Mouse (Mus musculus) brown adipose tissue, adult 24 weeks (tissue): ENCODE measurements around the gene Grsf1. TPM values are rescaled to one million over a fixed set of nuclear protein-coding genes. Genes with fewer than 3 reads are reported as not detected.

Source experiments
- H3K27ac ChIP-seq: fragments of 200-500 bp; replicated peaks from 2 replicates; pipeline ENCODE4 v1.5.1; 2012; ENCODE audit warnings: low read depth, mild to moderate bottlenecking, low read length
- H3K4me1 ChIP-seq: fragments of 200-500 bp; 2 replicates; pipeline ENCODE4 v1.6.1; 2012; ENCODE audit warnings: low read length, mixed read lengths; ENCODE audit not compliant: control insufficient read depth, insufficient read depth, insufficient read length
- H3K4me3 ChIP-seq: fragments of 200-500 bp; 2 replicates; pipeline ENCODE4 v1.5.1; 2012; ENCODE audit warnings: low read depth, mild to moderate bottlenecking, low read length, moderate library complexity; ENCODE audit not compliant: insufficient read depth
- polyA plus RNA-seq: library from polyadenylated mRNA; stranded (reverse); fragments of >200 nt; gene quantifications from 2 replicates; pipeline ENCODE4 v1.2.4, GENCODE M21; 2012; ENCODE audit not compliant: missing spikeins, insufficient read depth, insufficient read length

Gene Grsf1
- polyA plus RNA-seq, 1 experiment: 153 TPM

DNA sequence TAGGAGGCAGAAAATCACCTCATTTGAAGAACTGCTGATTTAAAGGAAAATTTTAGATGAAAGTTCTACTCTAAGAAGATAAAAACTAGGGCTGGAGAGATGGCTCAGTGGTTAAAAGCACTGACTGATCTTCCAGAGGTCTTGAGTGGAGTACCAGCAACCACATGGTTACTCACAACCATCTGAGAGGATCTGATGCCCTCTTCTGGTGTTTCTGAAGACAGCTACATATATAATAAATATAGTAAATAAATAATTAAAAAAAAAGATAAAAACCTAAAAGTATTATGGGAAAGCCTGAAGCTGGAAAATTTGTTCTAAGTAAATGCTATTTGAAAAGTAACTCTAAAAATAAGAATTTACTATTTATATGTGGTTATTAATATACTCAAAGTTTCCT is 17.1 kb upstream of the Grsf1 start:
- Histone ChIP-seq H3K27ac (no peak overlapping the region), H3K4me3 (no peak overlapping the region), H3K4me1 (no peaks in the 10 kb centered on the region)

DNA sequence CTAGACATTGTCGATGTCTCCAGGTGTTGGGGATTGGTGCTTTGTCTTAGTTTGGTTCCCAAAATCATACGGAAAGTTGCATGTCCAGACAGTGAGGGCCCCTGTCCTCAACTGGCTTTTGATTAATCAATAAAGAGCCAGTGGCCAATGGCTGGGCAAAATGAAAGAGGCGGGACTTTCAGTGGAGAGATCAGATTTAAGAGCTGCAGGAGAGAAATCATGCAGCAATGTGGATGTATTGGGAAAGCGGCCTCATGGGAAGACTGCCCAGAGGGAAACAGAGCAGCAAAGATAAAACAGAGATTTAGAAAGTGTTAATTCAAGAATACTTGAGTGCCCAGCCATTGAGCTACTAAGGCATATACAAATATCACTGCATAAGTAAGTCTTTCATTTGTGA is 16.6 kb upstream of the Grsf1 start:
- Histone ChIP-seq H3K4me3 (no peak overlapping the region), H3K4me1 (no peaks in the 10 kb centered on the region), H3K27ac (no peak overlapping the region)

DNA sequence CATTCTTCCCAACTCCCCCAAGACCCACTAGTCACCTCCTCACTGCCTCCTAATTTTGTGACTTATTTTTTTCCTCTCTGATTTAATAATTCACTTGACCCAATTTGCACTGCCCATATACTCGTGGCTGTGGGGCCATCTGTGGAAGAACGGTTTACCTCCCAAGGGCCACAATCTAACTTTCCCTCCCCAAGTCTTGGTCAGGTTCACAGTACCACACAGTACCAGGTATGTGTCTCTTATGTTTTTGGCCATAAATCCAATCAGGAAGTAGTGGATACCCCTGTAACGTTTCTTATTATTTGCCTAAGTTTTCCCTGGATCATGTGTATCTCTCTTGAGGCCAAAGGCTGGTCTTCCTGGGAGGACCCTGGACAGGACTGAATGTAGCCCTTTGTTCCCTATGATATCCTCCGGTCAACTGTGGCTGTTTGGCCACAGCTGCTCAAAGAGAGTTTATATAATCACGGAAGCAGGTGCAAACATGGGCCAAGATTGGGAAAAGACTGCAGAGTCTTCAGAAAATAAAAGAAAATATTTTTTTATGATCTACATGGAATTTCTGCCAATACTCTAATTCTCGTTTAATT is 15.6 kb upstream of the Grsf1 start:
- H3K4me3 ChIP-seq: no peak overlapping the region
- no peak overlapping the region for H3K27ac ChIP-seq
- H3K4me1 ChIP-seq: no peaks in the 10 kb centered on the region

DNA sequence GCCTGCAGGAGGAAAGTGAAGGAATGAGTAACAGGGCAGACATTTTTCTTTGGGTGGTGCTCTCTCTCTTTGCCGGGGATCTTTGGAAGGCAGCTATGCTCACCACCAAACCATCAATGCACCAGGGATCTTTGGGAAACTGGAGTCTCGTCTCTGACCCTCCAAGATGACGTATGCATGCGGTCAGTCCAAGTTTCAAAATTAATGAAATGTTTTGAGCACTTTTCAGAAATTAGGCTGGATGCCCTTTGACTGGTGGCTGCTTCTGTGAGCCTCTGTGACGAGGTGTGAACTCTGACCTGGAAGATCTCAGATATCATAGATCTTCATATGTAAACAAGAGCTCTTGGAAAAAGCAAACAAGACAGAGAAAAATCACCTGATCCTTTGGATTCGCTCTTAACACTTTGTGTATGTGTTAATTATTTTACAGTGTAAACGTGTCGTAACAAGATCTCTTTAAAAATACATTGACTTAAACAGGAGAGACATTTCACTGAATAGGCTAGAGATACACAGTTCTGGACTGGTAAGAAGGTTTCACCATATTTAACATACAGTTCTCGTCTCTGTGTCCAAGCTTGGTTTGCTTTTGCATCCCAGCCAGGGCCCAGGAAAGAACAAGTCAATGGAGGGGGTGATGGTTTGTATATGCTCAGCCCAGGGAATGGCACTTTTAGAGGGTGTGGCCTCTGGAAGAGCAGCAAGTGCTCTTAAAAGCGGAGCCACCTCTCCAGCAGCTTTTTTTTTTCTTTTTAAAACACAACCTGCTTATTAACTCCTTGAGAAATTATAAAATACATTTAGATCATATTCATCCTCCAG is 14.9 kb upstream of the Grsf1 start:
- Histone ChIP-seq H3K4me1 (no peaks in the 10 kb centered on the region), H3K27ac (no peak overlapping the region)

DNA sequence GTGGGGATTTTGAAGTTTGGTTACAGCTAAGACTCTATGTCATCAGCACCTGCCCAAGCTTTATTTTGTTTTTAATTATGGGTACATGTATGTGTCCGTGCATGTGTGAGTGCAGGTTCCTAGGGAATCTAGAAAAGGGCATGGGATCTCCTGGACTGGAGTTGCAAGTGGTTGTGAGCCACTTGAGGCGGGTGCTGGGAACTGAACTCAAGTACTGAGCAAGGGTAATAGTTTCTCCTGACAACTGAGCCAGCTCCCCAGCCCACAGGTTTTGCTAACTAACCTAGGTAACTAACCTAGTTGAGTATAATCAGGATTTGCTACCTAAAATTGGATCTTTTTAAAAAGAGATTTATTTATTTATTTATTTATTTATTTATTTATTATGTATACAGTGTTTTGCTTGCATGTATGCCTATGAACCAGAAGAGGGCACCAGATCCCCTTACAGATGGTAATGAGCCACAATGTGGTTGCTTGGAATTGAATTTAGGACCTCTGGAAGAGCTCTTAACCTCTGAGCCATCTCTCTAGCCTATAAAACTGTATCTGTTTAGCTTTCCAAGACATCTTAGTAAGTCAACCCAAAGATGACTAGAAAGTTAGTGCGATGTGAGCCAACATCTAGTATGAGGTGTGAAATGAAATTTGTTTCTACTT is 13.4 kb upstream of the Grsf1 start:
- Histone ChIP-seq H3K4me1 (no peaks in the 10 kb centered on the region), H3K4me3 (no peak overlapping the region), H3K27ac (no peak overlapping the region)

More for the DNA sequence above, 14.9 kb upstream of the Grsf1 start:
- H3K4me3 ChIP-seq: no peak overlapping the region

- no peak overlapping the region for H3K27ac ChIP-seq
- H3K4me1 ChIP-seq: no peaks in the 10 kb centered on the region
- H3K4me3 ChIP-seq: no peak overlapping the region
These were observed 12.7 kb upstream of the Grsf1 start for GRCm38 (mm10) chr5:88688583-88689187.

GRCm38 (mm10) chr5:88687996-88688406 is 12.0 kb upstream of the Grsf1 start:
- Histone ChIP-seq H3K4me3 (no peak overlapping the region), H3K4me1 (no peaks in the 10 kb centered on the region), H3K27ac (no peak overlapping the region)

GRCm38 (mm10) chr5:88685745-88686299 is 9.9 kb upstream of the Grsf1 start:
- H3K4me3 ChIP-seq: no peak overlapping the region
- no peaks in the 10 kb centered on the region for H3K4me1 ChIP-seq
- H3K27ac ChIP-seq: no peak overlapping the region

DNA sequence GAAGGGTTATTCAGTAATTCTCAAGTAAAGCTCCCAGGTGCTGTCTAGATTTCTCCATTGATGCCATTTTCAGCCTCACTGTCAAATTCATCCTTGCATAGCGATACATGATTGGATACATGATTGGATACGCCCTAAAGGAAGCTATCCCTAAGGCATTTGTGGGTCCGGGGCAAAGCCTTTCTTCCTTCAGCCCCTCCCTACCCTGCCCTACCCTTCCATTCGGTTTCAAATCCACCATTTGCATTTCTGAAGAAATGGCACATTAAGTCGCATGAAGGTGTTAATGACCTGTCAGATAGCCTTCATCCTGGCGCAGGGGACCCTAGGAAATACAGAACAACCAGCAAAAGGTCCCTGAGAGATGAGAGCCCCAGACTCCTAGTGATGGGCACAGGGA is 9.3 kb upstream of the Grsf1 start:
- no peak overlapping the region for H3K4me3 ChIP-seq
- H3K27ac ChIP-seq: no peak overlapping the region
- H3K4me1 ChIP-seq: no peaks in the 10 kb centered on the region

- Histone ChIP-seq H3K4me3 (no peak overlapping the region), H3K4me1 (no peaks in the 10 kb centered on the region), H3K27ac (no peak overlapping the region)
These were observed 8.3 kb upstream of the Grsf1 start for GRCm38 (mm10) chr5:88684226-88684625.

DNA sequence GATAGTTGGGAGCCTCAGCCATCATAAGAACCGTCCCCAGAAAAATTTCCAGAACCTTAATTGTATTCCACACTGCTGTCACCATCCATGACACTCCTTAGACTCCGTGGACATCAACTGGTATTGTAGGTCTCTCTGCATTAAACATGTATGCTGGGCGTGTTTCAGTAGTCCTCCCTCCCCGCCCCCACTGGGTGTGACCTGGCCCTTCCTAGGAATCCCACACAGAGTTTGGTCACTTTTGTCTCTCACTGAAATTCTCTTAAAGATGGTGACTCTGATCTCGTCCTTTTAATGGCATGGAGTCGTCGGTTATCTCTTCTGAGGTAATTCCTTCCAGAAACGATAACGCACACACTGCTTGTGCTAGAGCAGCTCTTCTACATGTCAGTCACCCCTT is 7.7 kb upstream of the Grsf1 start:
- no peaks in the 10 kb centered on the region for H3K4me1 ChIP-seq
- H3K27ac ChIP-seq: no peak overlapping the region
- H3K4me3 ChIP-seq: no peak overlapping the region

DNA sequence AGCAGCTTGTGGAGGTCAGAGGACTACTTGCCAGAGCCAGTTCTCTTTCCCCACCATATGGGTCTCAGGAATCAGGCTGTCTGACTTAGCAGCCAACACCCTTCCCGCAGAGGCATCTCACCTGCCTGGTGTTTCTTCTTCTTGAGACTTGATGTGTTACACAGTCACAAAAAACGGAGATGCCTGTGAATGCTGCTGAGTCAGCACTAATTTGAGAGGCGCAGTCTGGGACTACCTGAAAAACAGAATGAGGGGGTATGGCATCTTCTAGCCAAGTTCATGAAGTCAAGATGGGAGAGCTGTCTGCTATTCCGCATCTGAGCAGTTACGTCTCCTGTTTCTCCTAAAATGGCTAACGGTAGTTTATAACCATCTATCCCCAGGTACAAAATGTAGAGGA is 4.6 kb upstream of the Grsf1 start:
- Histone ChIP-seq H3K4me1 (no peaks in the 10 kb centered on the region), H3K4me3 (no peak overlapping the region), H3K27ac (no peak overlapping the region)

DNA sequence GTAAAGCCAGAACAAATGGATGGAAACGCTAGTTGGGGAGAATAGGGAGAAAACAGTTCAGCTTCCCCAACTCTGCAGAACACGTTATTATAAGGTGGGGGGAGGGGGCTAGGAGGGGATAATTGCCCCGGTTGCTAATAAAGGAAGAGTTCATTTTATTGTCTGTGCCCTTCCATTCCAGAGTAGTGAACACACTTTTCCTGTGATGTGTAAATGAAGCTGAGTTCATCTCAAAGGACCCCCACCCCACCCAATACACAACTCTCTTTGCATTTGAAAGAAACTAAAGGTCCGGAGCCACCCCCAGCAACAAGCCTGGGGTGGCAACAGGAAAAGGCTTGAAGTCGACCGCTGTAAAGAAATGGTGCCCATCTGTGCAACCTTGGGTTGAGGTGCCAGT is 3.4 kb upstream of the Grsf1 start:
- no peaks in the 10 kb centered on the region for H3K4me1 ChIP-seq
- H3K27ac ChIP-seq: no peak overlapping the region
- H3K4me3 ChIP-seq: no peak overlapping the region

DNA sequence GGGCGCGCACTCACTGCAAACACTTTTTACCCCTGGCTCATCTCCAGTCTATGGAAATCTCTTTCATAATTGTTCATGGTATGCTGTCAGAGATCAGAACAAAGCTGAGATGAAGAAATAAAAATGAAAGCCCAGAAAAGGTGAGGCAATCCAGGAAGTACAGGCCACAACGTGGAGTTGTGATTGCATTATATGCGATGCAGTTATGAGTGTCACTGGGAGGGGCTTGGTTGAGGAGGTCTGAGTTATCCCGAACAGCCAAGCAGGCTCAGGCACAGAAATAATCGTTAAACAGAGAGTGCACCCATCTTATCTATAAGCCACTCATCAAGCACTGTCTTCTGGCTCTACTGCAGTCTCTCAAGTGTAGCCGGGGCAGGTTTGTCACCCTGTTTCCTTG is 3.0 kb upstream of the Grsf1 start:
- Histone ChIP-seq H3K4me1 (no peaks in the 10 kb centered on the region), H3K27ac (no peak overlapping the region), H3K4me3 (no peak overlapping the region)
